Mouse (Mus musculus) bone marrow, adult 2 months (tissue): ENCODE results near the gene Lmo4.

Source experiments
- CTCF ChIP-seq: fragments of 200-500 bp; IDR thresholded peaks from 2 replicates; pipeline ENCODE4 v1.5.1; 2011; ENCODE audit warnings: low read length, control low read depth; ENCODE audit not compliant: control insufficient read depth, insufficient read depth
- POLR2A ChIP-seq: fragments of 200-500 bp; IDR thresholded peaks from 2 replicates; pipeline ENCODE4 v1.6.1; 2011; ENCODE audit warnings: low read depth, mild to moderate bottlenecking, control low read depth, low read length, borderline replicate concordance; ENCODE audit not compliant: control insufficient read depth

DNA sequence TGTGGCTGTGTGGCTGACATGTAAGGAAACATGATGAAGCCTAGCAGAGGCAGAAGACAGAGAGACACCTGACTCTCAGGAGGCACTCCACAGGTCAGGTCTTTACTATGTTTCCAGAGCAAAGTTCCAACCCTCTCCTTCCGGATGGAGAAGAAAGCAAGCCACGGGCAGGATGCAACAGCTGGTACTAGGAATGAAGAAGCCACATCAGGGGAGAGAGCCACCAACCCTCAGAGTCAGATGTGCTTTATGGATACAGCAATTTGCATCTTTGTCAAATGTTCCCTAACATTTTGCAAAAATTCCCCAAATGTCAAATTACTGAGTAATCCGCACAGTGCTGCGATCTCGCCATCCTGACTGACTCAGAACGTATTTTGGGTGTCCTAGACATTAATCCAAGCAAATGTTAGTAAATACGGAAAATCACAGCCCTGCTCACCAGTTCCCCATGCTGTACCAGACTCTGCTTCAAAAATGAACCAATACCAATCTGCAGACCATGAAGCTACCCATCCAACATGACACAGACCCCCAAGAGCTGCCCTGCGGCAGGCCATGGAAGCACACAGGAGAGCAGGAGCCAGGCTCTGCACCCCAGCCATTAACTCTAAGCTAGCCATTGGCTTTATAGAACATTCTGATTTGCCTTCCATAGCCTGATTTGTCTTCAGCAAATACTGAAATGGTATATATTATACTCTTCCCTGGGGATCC is 38.4 kb downstream of the Lmo4 start:
- TF ChIP-seq CTCF: no peak
- TF ChIP-seq POLR2A: no peak
